Mouse (Mus musculus) neural tube, embryonic 15.5 days (tissue): ENCODE results near the gene Srcin1. TPM values are rescaled to one million over a fixed set of nuclear protein-coding genes. Genes with fewer than 3 reads are reported as not detected.

Experiments used
- ATAC-seq: fragments of 200-750 bp; cut with Nextera tagmentation; 2 replicates; pipeline ENCODE4 v1.8.0; 2017; ENCODE audit warnings: mild to moderate bottlenecking, moderate TSS enrichment, moderate library complexity; ENCODE audit not compliant: low FRiP score
- H3K27ac ChIP-seq: fragments of 300-500 bp; sonication (generic); replicated peaks from 2 replicates; pipeline ENCODE4 v1.5.1; 2015; ENCODE audit warnings: mild to moderate bottlenecking, inconsistent platforms
- H3K27me3 ChIP-seq: fragments of 300-500 bp; sonication (generic); replicated peaks from 2 replicates; pipeline ENCODE4 v1.6.1; 2015; ENCODE audit warnings: inconsistent platforms
- H3K36me3 ChIP-seq: fragments of 300-500 bp; sonication (generic); 2 replicates; pipeline ENCODE4 v1.6.1; 2015; ENCODE audit warnings: inconsistent platforms
- H3K4me1 ChIP-seq: fragments of 300-500 bp; sonication (generic); 2 replicates; pipeline ENCODE4 v1.6.1; 2015; ENCODE audit warnings: inconsistent platforms
- H3K4me2 ChIP-seq: fragments of 300-500 bp; sonication (generic); 2 replicates; pipeline ENCODE4 v1.6.1; 2015; ENCODE audit warnings: inconsistent platforms, mild to moderate bottlenecking, moderate library complexity
- H3K4me3 ChIP-seq: fragments of 300-500 bp; sonication (generic); replicated peaks from 2 replicates; pipeline ENCODE4 v1.5.1; 2015; ENCODE audit warnings: mild to moderate bottlenecking, inconsistent platforms
- H3K9ac ChIP-seq: fragments of 300-500 bp; sonication (generic); replicated peaks from 2 replicates; pipeline ENCODE4 v1.6.1; 2015; ENCODE audit warnings: mild to moderate bottlenecking, inconsistent platforms
- H3K9me3 ChIP-seq: fragments of 300-500 bp; sonication (generic); replicated peaks from 2 replicates; pipeline ENCODE4 v1.6.1; 2016; ENCODE audit warnings: inconsistent platforms
- WGBS: fragments of 180-500 bp; shearing (Covaris S2); methylation state at CpG from one replicate; pipeline ENCODE4 v1.1.7; 2015; ENCODE audit warnings: mixed read lengths; 5-methylcytosine and 5-hydroxymethylcytosine counted together
- polyA plus RNA-seq: library from polyadenylated mRNA; unstranded; fragments of >200 nt; fragmentation: Nextera tagmentation; extraction: Ambion mirVana; gene quantifications from 2 replicates; pipeline ENCODE4 v1.2.1, GENCODE M21; 2015

Gene Srcin1
- polyA plus RNA-seq, 1 experiment from 2014 or later: 10.5 TPM

- Histone ChIP-seq H3K9ac (no peak overlapping the region), H3K27me3 (no peaks in the 10 kb centered on the region), H3K4me2 (0 out of 2 replicates have a peak overlapping the region, but pooled peaks have one; percentile 11), H3K36me3 (peaks cover 17% of the 10 kb centered on the region), H3K27ac (no peak overlapping the region), H3K4me1 (peaks cover 13% of the 10 kb centered on the region; the same call in 1 of the 2 replicates), H3K4me3 (no peak overlapping the region), H3K9me3 (no peaks in the 10 kb centered on the region)
- ATAC-seq: no peak
- 29% methylated on average over 10 of the region's 10 CpGs for WGBS
These were observed 64.9 kb downstream of the Srcin1 start for GRCm38 (mm10) chr11:97510966-97511660.

GRCm38 (mm10) chr11:97509715-97510485, 66.1 kb downstream of the Srcin1 start:
- Histone ChIP-seq H3K9ac (no peak overlapping the region), H3K36me3 (peaks cover 5% of the 10 kb centered on the region), H3K4me1 (peaks cover 13% of the 10 kb centered on the region; the same call in 1 of the 2 replicates), H3K27me3 (no peaks in the 10 kb centered on the region), H3K27ac (peak overlapping the region; percentile 45; the same call in 1 of the 2 replicates), H3K4me3 (no peak overlapping the region), H3K4me2 (no peak overlapping the region), H3K9me3 (no peaks in the 10 kb centered on the region)
- peak; percentile 16; the same call in 1 of the 2 replicates for ATAC-seq
- WGBS: 50% methylated on average over 24 of the region's 24 CpGs

GRCm38 (mm10) chr11:97509058-97509457, 66.9 kb downstream of the Srcin1 start:
- Histone ChIP-seq H3K4me2 (no peak overlapping the region), H3K27ac (no peak overlapping the region), H3K4me3 (no peak overlapping the region), H3K27me3 (no peaks in the 10 kb centered on the region), H3K9me3 (no peaks in the 10 kb centered on the region), H3K4me1 (peaks cover 13% of the 10 kb centered on the region; the same call in 1 of the 2 replicates), H3K36me3 (no peaks in the 10 kb centered on the region), H3K9ac (no peak overlapping the region)
- no peak for ATAC-seq
- 54% methylated on average over 5 of the region's 5 CpGs for WGBS

- Histone ChIP-seq H3K4me1 (peaks cover 13% of the 10 kb centered on the region; the same call in 1 of the 2 replicates), H3K36me3 (no peaks in the 10 kb centered on the region), H3K9me3 (no peaks in the 10 kb centered on the region), H3K9ac (no peak overlapping the region), H3K27me3 (no peaks in the 10 kb centered on the region), H3K4me2 (no peak overlapping the region), H3K4me3 (no peak overlapping the region), H3K27ac (no peak overlapping the region)
- ATAC-seq: no peak
- WGBS: 74% methylated on average over 3 of the region's 3 CpGs
These were observed 67.8 kb downstream of the Srcin1 start for GRCm38 (mm10) chr11:97508198-97508597.

GRCm38 (mm10) chr11:97506331-97506730, 69.7 kb downstream of the Srcin1 start:
- no peaks in the 10 kb centered on the region for H3K9me3 ChIP-seq
- peaks cover 12% of the 10 kb centered on the region for H3K27me3 ChIP-seq
- H3K9ac ChIP-seq: no peak overlapping the region
- peaks cover 4% of the 10 kb centered on the region; the same call in 1 of the 2 replicates for H3K36me3 ChIP-seq
- H3K27ac ChIP-seq: no peak overlapping the region
- no peak overlapping the region for H3K4me2 ChIP-seq
- WGBS: 53% methylated on average over 8 of the region's 8 CpGs
- H3K4me3 ChIP-seq: no peak overlapping the region
- ATAC-seq: no peak
- peaks cover 13% of the 10 kb centered on the region for H3K4me1 ChIP-seq

GRCm38 (mm10) chr11:97505784-97506183, 70.2 kb downstream of the Srcin1 start:
- H3K27ac ChIP-seq: no peak overlapping the region
- no peak overlapping the region for H3K4me3 ChIP-seq
- 87% methylated on average over 4 of the region's 4 CpGs for WGBS
- no peak overlapping the region for H3K9ac ChIP-seq
- peaks cover 16% of the 10 kb centered on the region for H3K4me1 ChIP-seq
- peaks cover 4% of the 10 kb centered on the region; the same call in 1 of the 2 replicates for H3K36me3 ChIP-seq
- H3K4me2 ChIP-seq: no peak overlapping the region
- ATAC-seq: no peak
- peaks cover 18% of the 10 kb centered on the region for H3K27me3 ChIP-seq
- no peaks in the 10 kb centered on the region for H3K9me3 ChIP-seq

GRCm38 (mm10) chr11:97502846-97503245, 73.1 kb downstream of the Srcin1 start:
- ATAC-seq: no peak
- Histone ChIP-seq H3K36me3 (peaks cover 7% of the 10 kb centered on the region), H3K4me1 (peaks cover 14% of the 10 kb centered on the region), H3K9me3 (no peaks in the 10 kb centered on the region), H3K27me3 (peaks cover 45% of the 10 kb centered on the region), H3K27ac (no peak overlapping the region), H3K9ac (no peak overlapping the region), H3K4me3 (no peak overlapping the region), H3K4me2 (no peak overlapping the region)
- WGBS: 84% methylated on average over 4 of the region's 4 CpGs

GRCm38 (mm10) chr11:97502383-97502782, 73.6 kb downstream of the Srcin1 start:
- H3K9me3 ChIP-seq: no peaks in the 10 kb centered on the region
- peaks cover 12% of the 10 kb centered on the region for H3K36me3 ChIP-seq
- H3K4me3 ChIP-seq: no peak overlapping the region
- peaks cover 50% of the 10 kb centered on the region for H3K27me3 ChIP-seq
- no peak overlapping the region for H3K4me2 ChIP-seq
- H3K4me1 ChIP-seq: peaks cover 14% of the 10 kb centered on the region
- no peak for ATAC-seq
- WGBS: 50% methylated on average over 9 of the region's 9 CpGs
- no peak overlapping the region for H3K27ac ChIP-seq
- no peak overlapping the region for H3K9ac ChIP-seq

GRCm38 (mm10) chr11:97500720-97501448, 75.1 kb downstream of the Srcin1 start:
- H3K4me1 ChIP-seq: peaks cover 14% of the 10 kb centered on the region
- no peak overlapping the region; the same call in 1 of the 2 replicates for H3K9ac ChIP-seq
- H3K4me3 ChIP-seq: peak overlapping the region; percentile 30
- H3K27me3 ChIP-seq: peaks cover 60% of the 10 kb centered on the region
- no peaks in the 10 kb centered on the region for H3K9me3 ChIP-seq
- H3K4me2 ChIP-seq: peak overlapping the region; percentile 57
- ATAC-seq: peak; percentile 42; the same call in 1 of the 2 replicates
- H3K27ac ChIP-seq: no peak overlapping the region
- H3K36me3 ChIP-seq: peaks cover 20% of the 10 kb centered on the region
- 14% methylated on average over 44 of the region's 51 CpGs for WGBS

GRCm38 (mm10) chr11:97499865-97500719, 75.9 kb downstream of the Srcin1 start, which contains the start of gene 4933428G20Rik:
TSS of gene 4933428G20Rik (minus strand) at chr11:97500340.
- ATAC-seq: peak; percentile 36
- peaks cover 60% of the 10 kb centered on the region for H3K27me3 ChIP-seq
- peak within 1 kb of the TSS; percentile 57 for H3K4me2 ChIP-seq
- peak within 1 kb of the TSS; percentile 23 for H3K9ac ChIP-seq
- H3K4me3 ChIP-seq: peak within 1 kb of the TSS; percentile 30
- no peak within 1 kb of the TSS for H3K27ac ChIP-seq
- 12% methylated on average over 68 of the region's 88 CpGs for WGBS
- peaks cover 20% of the 10 kb centered on the region for H3K36me3 ChIP-seq
- H3K9me3 ChIP-seq: no peaks in the 10 kb centered on the region
- H3K4me1 ChIP-seq: peaks cover 14% of the 10 kb centered on the region
